Mouse (Mus musculus): Measurements from ENCODE around the gene Trim24.

- TF ChIP-seq POLR2A (IDR thresholded peaks at IDR 0.05; ENCODE audit: insufficient read depth, low read depth, low read length) (no peak), CTCF (IDR thresholded peaks at IDR 0.05) (no peak)
Observed at GRCm38 (mm10) chr6:37900221-37900620, 29.6 kb downstream of the Trim24 start.

Data from heart, adult 2 months (tissue).